8 mouse cellular contexts compared by ENCODE assay signal in the genomic region with DNA sequence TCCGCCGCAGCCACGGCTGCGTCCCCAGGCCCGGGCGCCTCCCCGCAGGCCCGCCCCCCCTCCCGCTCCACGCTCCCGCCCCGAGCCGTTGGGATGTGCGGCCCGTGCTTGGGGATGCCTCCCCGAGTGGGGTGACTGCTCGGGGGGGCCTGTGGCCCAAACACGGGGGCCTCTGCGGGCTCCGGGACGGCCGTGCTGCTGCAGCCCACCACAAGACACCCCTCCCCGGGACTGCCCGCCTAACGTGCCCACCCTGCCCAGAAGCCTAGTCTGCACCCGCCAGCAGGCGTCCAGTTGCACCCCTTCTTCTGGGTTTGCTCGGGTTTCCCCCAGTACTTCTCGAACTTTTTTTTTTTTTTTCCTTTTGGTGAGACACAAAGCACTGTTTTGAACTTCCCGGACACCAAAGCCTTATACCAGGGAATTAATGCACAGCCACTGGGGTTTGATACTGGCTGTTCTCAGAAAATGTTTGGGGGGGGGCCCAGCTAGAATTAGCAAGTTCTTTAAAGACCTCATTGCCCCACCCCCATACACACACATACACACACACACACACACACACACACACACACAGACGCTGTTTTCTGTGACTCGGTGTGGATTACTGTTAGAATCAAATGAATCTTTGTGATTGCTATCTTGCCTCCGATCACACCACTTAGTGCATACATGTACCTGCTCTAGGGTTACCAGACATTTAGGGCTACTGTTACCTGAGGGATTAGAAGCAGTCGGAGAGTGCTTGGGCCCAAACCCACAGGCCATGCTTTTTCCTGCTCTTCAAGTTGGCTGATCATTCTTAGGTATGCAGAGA. TPM values are rescaled to one million over a fixed set of nuclear protein-coding genes. Genes with fewer than 3 reads are reported as not detected.
A peak's percentile ranks its signal among the peaks of the same experiment; 100 is the strongest.
DNase-seq lines count a peak whose midpoint lies in the region; ATAC-seq and TF ChIP-seq lines count a peak whose summit lies in the region.

No protein-coding gene starts in this region.

- ATAC-seq in lung, embryonic 14.5 days (ENCODE audit: insufficient read depth): peak; percentile 60
- no peak; the same call in 1 of the 2 replicates for ATAC-seq in limb, embryonic 11.5 days (ENCODE audit: insufficient number of reproducible peaks, low FRiP score, low TSS enrichment, low read depth)
- ATAC-seq in neural tube, embryonic 14.5 days (ENCODE audit: low read depth): no peak

- H3K4me3 ChIP-seq in lung, embryonic 14.5 days (ENCODE audit: low read depth, low read length): peak overlapping the region; percentile 86
- H3K4me3 ChIP-seq in embryonic fibroblast, embryonic 13.5 days (ENCODE audit: insufficient read depth, low read length): peak overlapping the region; percentile 43
- peak overlapping the region; percentile 83 for H3K4me3 ChIP-seq in limb, embryonic 11.5 days (ENCODE audit: low read depth, low read length)
- H3K4me3 ChIP-seq in neural tube, embryonic 14.5 days (ENCODE audit: low read depth, low read length): peak overlapping the region; percentile 74

- no peaks in the 10 kb centered on the region for H3K27me3 ChIP-seq in lung, embryonic 14.5 days (ENCODE audit: insufficient read depth, low read length)
- H3K27me3 ChIP-seq in limb, embryonic 11.5 days (ENCODE audit: control insufficient read depth, insufficient read depth, low read length): no peaks in the 10 kb centered on the region
- H3K27me3 ChIP-seq in neural tube, embryonic 14.5 days (ENCODE audit: control insufficient read depth, insufficient read depth, low read length): no peaks in the 10 kb centered on the region

- WGBS in lung, embryonic 14.5 days: 2% methylated on average over 34 of the region's 34 CpGs
- WGBS in limb, embryonic 11.5 days: 3% methylated on average over 28 of the region's 34 CpGs
- 3% methylated on average over 29 of the region's 34 CpGs for WGBS in neural tube, embryonic 14.5 days

- peak overlapping the region; percentile 89 for H3K4me2 ChIP-seq in lung, embryonic 14.5 days
- H3K4me2 ChIP-seq in limb, embryonic 11.5 days (ENCODE audit: low read depth, severe bottlenecking): peak overlapping the region; percentile 89
- H3K4me2 ChIP-seq in neural tube, embryonic 14.5 days (ENCODE audit: low read depth, low read length): peak overlapping the region; percentile 86

- peak overlapping the region; percentile 100 for H3K9ac ChIP-seq in lung, embryonic 14.5 days
- H3K9ac ChIP-seq in limb, embryonic 11.5 days (ENCODE audit: low read length): peak overlapping the region; percentile 100
- peak overlapping the region; percentile 42; the same call in 1 of the 2 replicates for H3K9ac ChIP-seq in neural tube, embryonic 14.5 days (replicated peaks; ENCODE audit: low read depth, low read length)

- peak; percentile 15; the same call in 1 of the 2 replicates for TF ChIP-seq POLR2A in embryonic fibroblast, embryonic 13.5 days (IDR thresholded peaks at IDR 0.05; ENCODE audit: low read depth, low read length)

- peaks cover 26% of the 10 kb centered on the region for H3K36me3 ChIP-seq in lung, embryonic 14.5 days (ENCODE audit: insufficient read depth)
- H3K36me3 ChIP-seq in limb, embryonic 11.5 days (ENCODE audit: control insufficient read depth, insufficient read depth, low read length): peaks cover 2% of the 10 kb centered on the region; the same call in 1 of the 2 replicates
- H3K36me3 ChIP-seq in neural tube, embryonic 14.5 days (ENCODE audit: control insufficient read depth, insufficient read depth, low read length): no peaks in the 10 kb centered on the region

- peak; percentile 15; the same call in 1 of the 2 replicates for TF ChIP-seq CTCF in lung, embryonic 14.5 days (IDR thresholded peaks at IDR 0.05; ENCODE audit: low read depth)
- no peak for TF ChIP-seq CTCF in embryonic fibroblast, embryonic 13.5 days (IDR thresholded peaks at IDR 0.05; ENCODE audit: borderline replicate concordance, insufficient read depth, low read length)

- no peaks in the 10 kb centered on the region for H3K9me3 ChIP-seq in lung, embryonic 14.5 days (ENCODE audit: low read depth, low read length)
- H3K9me3 ChIP-seq in limb, embryonic 11.5 days (ENCODE audit: control insufficient read depth, low read length): no peaks in the 10 kb centered on the region
- H3K9me3 ChIP-seq in neural tube, embryonic 14.5 days (ENCODE audit: control insufficient read depth, low read length): no peaks in the 10 kb centered on the region

- H3K4me1 ChIP-seq in lung, embryonic 14.5 days (ENCODE audit: insufficient read depth): no peaks in the 10 kb centered on the region
- H3K4me1 ChIP-seq in embryonic fibroblast, embryonic 13.5 days (ENCODE audit: control insufficient read depth, insufficient read depth, low read length): peaks cover 3% of the 10 kb centered on the region; the same call in 1 of the 2 replicates
- H3K4me1 ChIP-seq in limb, embryonic 11.5 days (ENCODE audit: control insufficient read depth, insufficient read depth, low read length): 0 out of 2 replicates have a peak, but pooled peaks cover 7% of the 10 kb centered on the region
- peaks cover 9% of the 10 kb centered on the region for H3K4me1 ChIP-seq in neural tube, embryonic 14.5 days (ENCODE audit: control insufficient read depth, insufficient read depth, low read length)

- peak; percentile 30 for DNase-seq in adrenal gland, adult 8-10 months
- DNase-seq in adrenal gland, adult 2 months: no peak
- peak; percentile 60 for DNase-seq in lung, embryonic 14.5 days
- no peak for DNase-seq in lung, postnatal 14 days
- peak; percentile 77 for DNase-seq in limb, embryonic 11.5 days (ENCODE audit: low spot score)
- no peak for DNase-seq in frontal cortex, postnatal 25 days (ENCODE audit: low spot score in 2 of 2)

- H3K27ac ChIP-seq in lung, embryonic 14.5 days (ENCODE audit: low read depth): peak overlapping the region; percentile 100
- H3K27ac ChIP-seq in embryonic fibroblast, embryonic 13.5 days (ENCODE audit: insufficient read depth, low read length): no peak overlapping the region
- H3K27ac ChIP-seq in limb, embryonic 11.5 days (replicated peaks; ENCODE audit: low read depth, low read length): peak overlapping the region; percentile 99
- H3K27ac ChIP-seq in neural tube, embryonic 14.5 days (ENCODE audit: low read depth, low read length): peak overlapping the region; percentile 64

RNA-seq across cellular contexts. Expression of a gene that starts 58.6 kb away (rescaled TPM):
- total RNA-seq in adrenal gland, adult 8-10 months (2022): 1 to 10 TPM; 1.7 to 6.9 (median 5.2) TPM
- total RNA-seq in adrenal gland, adult 2 months (2021): 1 to 10 TPM; 6.3 to 6.5 TPM
- not detected in 2 replicates for polyA plus RNA-seq in adrenal gland, adult 2 months (2012; rRNA removed)
- 0.58 and 1.2 TPM in 2 replicates for polyA plus RNA-seq in lung, embryonic 14.5 days (2014; fragmentation: Nextera tagmentation; extraction: Ambion mirVana)
- polyA plus RNA-seq in embryonic fibroblast, embryonic 13.5 days (2011; ENCODE audit: insufficient read length, low read depth, missing spikeins): 7.0 and 7.1 TPM in 2 replicates
- polyA plus RNA-seq in limb, embryonic 11.5 days (2014; fragmentation: Nextera tagmentation; extraction: Ambion mirVana): 1.9 TPM in 1 of 2 replicates, not detected in the other
- not detected in 2 replicates for polyA plus RNA-seq in neural tube, embryonic 14.5 days (2014; fragmentation: Nextera tagmentation; extraction: Ambion mirVana)

Comparison
In these comparisons a context has a peak if more than half of its experiments do, and no peak if none do; other contexts are left out.
1. DNase-seq: peak in adrenal gland, adult 8-10 months (single experiment), lung, embryonic 14.5 days (single experiment) and limb, embryonic 11.5 days (single experiment); none in adrenal gland, adult 2 months (single experiment), lung, postnatal 14 days (single experiment) and frontal cortex, postnatal 25 days (0 of 2).
2. H3K9ac ChIP-seq: peak in every context shown above with its lines; median percentile 100 in lung, embryonic 14.5 days; 100 in limb, embryonic 11.5 days; 42 in neural tube, embryonic 14.5 days.
3. Peak in every context shown above with its lines, with median percentiles within 50 percentile points of each other: H3K4me2 ChIP-seq and H3K4me3 ChIP-seq.